Mouse (Mus musculus) forelimb bud, embryonic 11.5 days (tissue): ENCODE measurements at regions not wholly inside any gene's neighbourhood (a gene's known extent, or its start where the extent isn't known, plus 50 kb on each side); places are given as distances from the start of the nearest gene placed in this dataset.

Experiments
- DNase-seq: peaks from one replicate; pipeline ENCODE4 v3.0.0-alpha.2; 2012; ENCODE audit warnings: low read depth, low spot score

GRCm38 (mm10) chr5:107035376-107035775 is 71.3 kb downstream of the Cdc7 start:
- no peak for DNase-seq

GRCm38 (mm10) chr5:107035782-107036181 is 71.7 kb downstream of the Cdc7 start:
- DNase-seq = no peak

- DNase-seq = no peak
These were observed 72.4 kb downstream of the Cdc7 start for GRCm38 (mm10) chr5:107036475-107036874.

GRCm38 (mm10) chr5:107037087-107037486 is 73.0 kb downstream of the Cdc7 start:
- DNase-seq = no peak

- no peak for DNase-seq
These were observed 75.2 kb downstream of the Cdc7 start for GRCm38 (mm10) chr5:107039340-107039739.

- no peak for DNase-seq
These were observed 75.8 kb downstream of the Cdc7 start for GRCm38 (mm10) chr5:107039956-107040355.

GRCm38 (mm10) chr5:107040489-107040888 is 76.4 kb downstream of the Cdc7 start:
- no peak for DNase-seq

- no peak for DNase-seq
These were observed 81.0 kb downstream of the Cdc7 start for GRCm38 (mm10) chr5:107045163-107045562.

- DNase-seq = no peak
These were observed 82.4 kb downstream of the Cdc7 start for GRCm38 (mm10) chr5:107046501-107046931.

GRCm38 (mm10) chr5:107048607-107049006 is 84.5 kb downstream of the Cdc7 start:
- DNase-seq = no peak

- no peak for DNase-seq
These were observed 86.0 kb downstream of the Cdc7 start for GRCm38 (mm10) chr5:107050076-107050475.

GRCm38 (mm10) chr5:107051868-107052267 is 87.7 kb downstream of the Cdc7 start:
- DNase-seq = no peak

- DNase-seq = no peak
These were observed 90.9 kb downstream of the Cdc7 start for GRCm38 (mm10) chr5:107054900-107055452.

GRCm38 (mm10) chr5:107055455-107055854 is 91.3 kb downstream of the Cdc7 start:
- DNase-seq = peak; percentile 52
